Mouse (Mus musculus): ENCODE measurements around the gene Opcml.

- TF ChIP-seq CTCF (IDR thresholded peaks at IDR 0.05; ENCODE audit: low read depth, low read length) (no peak), EP300 (IDR thresholded peaks at IDR 0.05; ENCODE audit: insufficient read depth, low read depth, low read length) (no peak)
Measured at GRCm38 (mm10) chr9:28744771-28745170, 954.2 kb downstream of the Opcml start.

Data from ES-Bruce4 (cell line).